Mouse (Mus musculus) neutrophil, adult 5-6 weeks (primary cell): ENCODE measurements around the gene Lyrm7. TPM values are rescaled to one million over a fixed set of nuclear protein-coding genes. Genes with fewer than 3 reads are reported as not detected.
"Not testable (repeated sequence)": the region's sequence is repeated elsewhere in the genome, so short reads cannot be mapped to it uniquely, and the experiment has no call there.

Experiments
- ATAC-seq: fragments of 151-379, 151-347 bp; 2 replicates; pipeline ENCODE4 v1.8.0; 2017; ENCODE audit warnings: mild to moderate bottlenecking, moderate TSS enrichment; ENCODE audit not compliant: insufficient number of reproducible peaks, poor library complexity, low FRiP score, severe bottlenecking; ENCODE audit errors: extremely low read depth
- total RNA-seq: library from RNA; stranded (forward); fragments of 200-1000 nt; gene quantifications from 2 replicates; pipeline ENCODE4 v1.2.3, GENCODE M21; 2017

Gene Lyrm7
- total RNA-seq, 1 experiment from 2014 or later, result 9.2 TPM

DNA sequence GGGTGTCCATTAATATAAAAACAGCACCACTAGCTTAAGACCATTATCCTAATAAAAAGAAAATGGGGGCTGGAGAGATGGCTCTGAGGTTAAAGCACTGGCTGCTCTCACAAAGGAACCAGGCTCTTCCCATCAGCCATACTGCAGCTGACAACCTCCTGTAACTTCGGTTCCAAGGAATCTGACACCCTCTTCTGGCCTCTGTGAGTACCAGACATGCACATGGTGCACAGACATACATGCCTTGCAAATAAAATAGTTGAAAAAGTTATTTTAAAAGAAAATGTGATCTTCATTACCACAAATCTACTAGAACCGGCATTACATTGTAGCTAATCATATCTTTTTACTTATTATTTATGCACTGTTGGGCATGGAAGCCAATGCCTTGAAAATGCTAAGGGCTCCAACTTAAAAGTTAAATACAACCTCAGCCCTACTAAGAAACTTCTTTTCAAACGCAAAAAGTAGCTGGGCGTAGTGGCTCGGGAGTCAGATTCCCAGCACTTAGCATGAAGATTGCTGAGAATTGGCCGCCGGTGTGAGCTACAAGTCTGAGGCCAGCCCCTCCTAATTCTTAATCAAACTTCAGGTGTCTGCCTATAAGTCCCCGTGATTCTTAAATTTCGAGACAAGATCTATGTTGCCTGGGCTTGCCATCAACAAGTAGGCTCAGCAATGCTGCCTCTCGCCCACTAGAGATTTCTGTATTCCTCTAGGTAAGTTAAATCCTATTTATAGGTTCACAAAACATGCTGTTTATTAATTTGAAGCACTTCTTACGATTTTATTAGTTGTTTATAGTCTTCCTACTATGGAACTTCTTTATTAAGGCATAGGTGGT lies 1.2 kb downstream of the Lyrm7 start:
- ATAC-seq, result no peak

- ATAC-seq, result not testable (repeated sequence)
Observed at GRCm38 (mm10) chr11:54858880-54859279, 1.8 kb downstream of the Lyrm7 start.

DNA sequence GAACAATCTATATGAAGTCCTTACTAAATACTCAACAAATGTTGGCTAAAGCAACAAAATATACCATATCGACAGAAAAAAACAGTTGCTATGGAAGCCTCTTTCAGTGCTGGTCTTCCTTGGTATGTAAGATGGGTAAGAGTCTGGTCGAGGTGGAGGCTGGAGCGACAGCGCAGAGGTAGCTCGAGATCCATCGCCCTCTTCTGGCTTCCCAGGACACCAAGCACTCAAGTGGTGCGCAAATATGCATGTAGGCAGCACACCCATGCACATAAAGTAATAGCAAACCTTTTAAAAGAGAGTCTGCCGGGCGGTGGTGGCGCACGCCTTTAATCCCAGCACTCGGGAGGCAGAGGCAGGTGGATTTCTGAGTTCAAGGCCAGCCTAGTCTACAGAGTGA lies 9.1 kb downstream of the Lyrm7 start:
- ATAC-seq, result no peak

DNA sequence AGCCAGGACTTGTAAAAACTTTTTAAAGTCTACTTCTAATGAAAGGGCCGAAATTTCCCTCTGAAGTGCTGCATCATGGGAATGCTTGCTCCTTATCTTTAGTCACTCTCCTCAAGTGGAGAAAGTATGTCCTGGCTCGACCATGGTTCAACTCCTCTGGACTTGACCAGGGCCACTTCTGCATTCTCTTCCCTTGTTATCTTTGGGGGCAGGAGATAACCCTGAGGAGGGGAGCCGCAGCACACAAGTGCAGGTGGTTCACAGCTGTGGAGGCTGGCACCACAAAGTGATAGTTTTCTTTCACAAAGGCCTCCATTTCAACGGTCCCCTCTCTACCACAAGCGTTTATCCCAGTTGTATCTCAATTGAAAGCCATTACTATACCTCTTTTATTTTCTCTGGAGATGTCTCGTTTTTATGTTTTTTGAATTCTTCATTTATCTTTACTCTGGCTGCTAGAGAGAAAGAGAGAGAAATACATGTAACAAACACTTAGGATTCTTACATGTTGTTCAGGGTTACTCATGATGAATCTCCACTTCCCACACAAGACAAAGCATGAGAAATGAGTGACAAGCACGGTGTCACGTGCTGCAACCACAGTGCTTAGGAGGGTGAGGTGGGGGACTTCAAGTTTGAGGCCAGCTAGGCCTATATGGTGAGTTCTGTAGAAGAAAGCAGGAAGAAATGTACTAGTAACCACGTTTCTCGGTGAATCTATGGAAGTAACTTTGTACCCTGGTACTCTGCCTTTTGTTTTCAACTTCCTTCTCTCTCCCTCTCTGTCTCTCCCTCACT lies 10.6 kb downstream of the Lyrm7 start:
- ATAC-seq, result no peak

DNA sequence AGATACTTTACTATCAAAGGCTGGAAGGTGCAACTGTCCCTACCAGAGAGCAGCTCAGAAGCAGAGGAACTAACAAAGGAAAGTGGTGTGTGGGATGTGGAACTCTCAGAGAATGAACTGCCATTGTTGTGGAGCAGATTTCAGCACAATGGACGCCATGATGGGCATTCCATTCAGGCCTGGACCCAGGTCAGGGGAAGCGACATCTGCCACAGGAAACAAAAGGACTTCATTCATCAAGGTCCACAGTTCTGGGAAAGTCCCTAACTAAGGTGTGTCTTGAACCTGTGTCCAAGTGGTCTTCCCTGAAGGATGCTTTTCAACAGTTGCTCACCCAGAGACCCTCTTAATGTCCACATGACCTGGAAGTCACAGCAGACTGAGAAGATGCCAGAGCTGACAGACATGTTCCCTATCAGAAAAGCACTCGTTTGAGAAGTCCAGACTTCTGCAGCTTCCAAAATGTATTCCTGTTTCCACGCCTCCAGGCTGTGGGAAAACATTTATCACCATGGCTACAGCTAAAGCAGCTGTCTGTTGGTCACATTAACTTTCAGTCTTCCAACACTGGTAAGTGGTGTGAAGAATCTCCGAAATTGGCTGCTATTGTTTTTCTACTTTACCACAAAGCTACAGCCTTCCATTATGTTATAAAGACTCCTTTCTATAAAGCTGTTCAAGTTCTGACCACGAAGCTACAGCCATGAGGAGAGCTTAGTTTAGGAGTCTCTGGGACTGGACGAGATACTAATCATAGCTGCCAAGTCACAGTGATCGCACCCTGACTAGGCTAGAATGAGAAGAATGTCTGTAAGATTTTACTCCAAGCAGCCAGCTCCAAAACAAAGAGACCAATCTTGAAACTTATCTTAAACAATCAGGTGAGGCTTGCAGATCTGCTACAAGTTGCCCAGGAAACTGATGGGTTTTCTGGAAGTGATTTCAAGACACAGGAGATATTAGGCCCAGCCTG lies 15.0 kb downstream of the Lyrm7 start:
- ATAC-seq, result no peak

DNA sequence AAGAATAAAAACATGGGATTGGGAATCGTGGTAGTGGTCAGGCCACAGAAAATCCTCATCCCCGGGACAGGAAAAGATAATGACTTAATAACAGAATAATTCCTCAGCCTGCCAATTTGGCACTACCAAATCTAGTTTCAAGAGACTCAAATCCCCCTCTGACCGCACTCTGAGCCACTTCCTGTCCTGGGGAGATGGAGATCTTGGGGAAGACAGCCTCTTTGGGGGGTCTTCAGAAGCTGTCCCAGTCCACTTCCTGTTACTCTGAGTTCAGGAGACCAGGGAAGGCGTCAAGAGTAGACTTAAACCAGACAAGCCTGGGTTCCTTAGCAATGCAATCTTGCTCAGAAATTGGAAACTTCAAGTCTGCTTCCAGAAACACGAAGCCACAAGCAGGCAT lies 15.8 kb downstream of the Lyrm7 start:
- no peak for ATAC-seq

GRCm38 (mm10) chr11:54844424-54844823 lies 16.3 kb downstream of the Lyrm7 start:
- peak; percentile 71 for ATAC-seq

DNA sequence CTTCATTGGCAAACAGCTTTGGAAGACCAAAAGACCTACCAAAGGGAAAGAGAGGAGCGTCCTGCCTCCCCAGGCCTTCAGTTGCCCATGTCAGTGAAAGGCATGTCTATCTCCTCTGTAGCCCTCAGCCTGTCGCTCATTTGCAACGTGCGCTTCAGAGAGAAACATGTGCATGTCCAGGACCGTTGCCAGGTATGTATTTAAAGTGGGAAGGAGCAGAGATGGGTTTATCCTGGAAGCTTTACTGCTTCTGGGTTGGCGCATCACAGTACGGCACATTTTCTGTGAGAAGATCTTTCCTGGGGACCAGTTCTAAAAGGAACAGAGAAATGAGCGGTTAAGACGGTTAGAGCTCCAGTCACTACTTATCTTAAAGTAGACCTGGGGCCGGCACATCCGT lies 19.8 kb downstream of the Lyrm7 start:
- ATAC-seq, result no peak

DNA sequence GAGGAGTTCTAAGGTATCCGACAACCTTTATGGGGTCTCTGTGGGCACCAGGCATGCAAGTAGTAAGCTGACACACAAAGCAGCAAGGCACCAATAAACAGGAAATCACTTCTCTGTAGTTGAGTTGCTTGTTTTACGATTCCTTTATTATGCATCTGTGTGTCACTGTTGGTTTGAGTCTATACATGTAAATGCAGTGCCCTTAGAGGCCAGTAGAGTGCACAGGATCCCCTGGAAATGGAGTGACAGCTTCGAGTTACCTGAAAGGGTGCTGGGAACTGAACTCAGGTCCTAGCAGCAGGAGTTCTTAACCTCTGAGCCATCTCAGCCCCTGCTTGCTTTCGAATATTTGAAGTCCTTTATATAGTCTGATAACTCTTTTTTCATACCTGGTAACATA lies 21.0 kb downstream of the Lyrm7 start:
- no peak for ATAC-seq

DNA sequence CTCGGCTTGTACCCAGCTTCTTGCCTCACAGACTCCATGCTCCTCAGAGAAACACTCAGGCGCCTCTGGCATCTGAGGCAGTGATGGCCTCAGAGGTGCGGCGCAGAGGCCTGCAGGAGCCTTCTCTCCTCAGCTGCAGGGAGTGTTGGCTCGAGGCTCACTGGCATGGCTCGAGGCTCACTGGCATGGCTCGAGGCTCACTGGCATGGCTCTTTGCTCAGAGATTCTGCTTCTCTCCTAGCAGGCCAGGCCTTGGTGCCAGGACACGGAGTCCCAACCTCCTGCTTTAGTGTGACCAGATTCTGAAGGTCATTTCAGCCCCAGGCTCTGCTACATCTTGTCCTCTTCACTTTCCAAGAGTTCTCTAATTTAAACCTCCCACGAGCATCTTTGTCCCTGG lies 24.6 kb downstream of the Lyrm7 start:
- no peak for ATAC-seq

- no peak for ATAC-seq
Observed at GRCm38 (mm10) chr11:54834596-54834995, 26.1 kb downstream of the Lyrm7 start.

DNA sequence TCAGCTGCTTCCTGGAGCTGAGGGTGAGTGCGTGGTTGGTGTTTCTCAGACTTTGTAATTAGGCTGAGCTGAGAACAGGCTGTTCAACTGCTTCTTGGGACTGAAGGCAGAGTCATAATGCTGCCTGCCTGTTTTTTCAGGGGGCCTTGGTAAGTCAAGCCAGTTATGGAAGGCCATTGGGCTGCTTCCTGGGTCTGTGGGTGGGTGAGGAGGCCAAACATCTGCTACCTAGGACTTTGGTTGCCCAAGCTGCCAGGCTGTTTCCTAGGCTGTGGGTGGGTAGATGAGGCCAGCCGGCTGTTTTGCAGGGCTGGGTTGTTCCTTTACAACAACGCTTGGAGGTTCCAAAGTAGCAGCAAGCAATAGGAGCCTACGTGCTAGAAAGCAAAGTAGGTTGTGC lies 26.9 kb downstream of the Lyrm7 start:
- no peak for ATAC-seq

DNA sequence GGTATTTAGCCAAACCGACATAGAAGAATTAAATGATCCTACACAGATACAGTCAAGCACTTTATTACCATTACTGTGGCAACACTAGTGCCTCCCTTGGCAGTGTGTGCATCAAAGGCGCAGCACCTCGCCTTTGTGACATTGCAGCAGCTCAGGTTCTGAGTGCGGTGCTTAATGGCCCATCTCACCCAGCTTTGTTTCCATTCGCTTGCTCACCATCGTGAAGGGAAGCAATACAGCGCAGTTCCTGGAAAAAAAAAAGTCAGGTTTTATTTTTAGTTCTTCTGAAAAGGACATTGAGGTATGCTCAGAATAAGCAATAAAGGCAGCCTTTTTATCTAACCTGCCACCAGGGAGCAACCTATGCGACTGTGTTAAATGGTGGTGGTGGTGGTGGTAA lies 33.9 kb downstream of the Lyrm7 start:
- ATAC-seq, result no peak

- ATAC-seq, result no peak
Observed at GRCm38 (mm10) chr11:54825774-54826173, 34.9 kb downstream of the Lyrm7 start.

GRCm38 (mm10) chr11:54823467-54823866 lies 37.2 kb downstream of the Lyrm7 start:
- ATAC-seq, result no peak

DNA sequence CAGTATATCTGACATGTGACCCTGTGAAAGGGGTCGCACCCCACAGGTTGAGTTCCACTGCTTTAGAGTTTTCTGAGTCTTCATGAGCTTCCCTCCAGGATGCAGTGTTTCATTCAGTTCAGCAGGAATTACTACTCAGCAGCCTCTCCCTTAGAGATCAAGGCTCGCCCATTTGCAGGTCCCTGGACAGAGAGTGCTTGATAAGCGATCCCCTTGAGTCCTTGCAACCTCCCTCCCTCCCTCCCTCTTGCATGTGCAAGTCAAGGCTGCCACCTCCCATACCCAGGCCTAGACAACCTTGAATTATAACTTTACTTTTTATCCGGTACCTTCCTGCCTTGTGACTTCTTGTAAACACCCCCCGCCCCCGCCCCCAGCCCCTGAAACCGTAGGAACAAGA lies 41.2 kb downstream of the Lyrm7 start:
- no peak for ATAC-seq

- no peak for ATAC-seq
Observed at GRCm38 (mm10) chr11:54817449-54817848, 43.3 kb downstream of the Lyrm7 start.

DNA sequence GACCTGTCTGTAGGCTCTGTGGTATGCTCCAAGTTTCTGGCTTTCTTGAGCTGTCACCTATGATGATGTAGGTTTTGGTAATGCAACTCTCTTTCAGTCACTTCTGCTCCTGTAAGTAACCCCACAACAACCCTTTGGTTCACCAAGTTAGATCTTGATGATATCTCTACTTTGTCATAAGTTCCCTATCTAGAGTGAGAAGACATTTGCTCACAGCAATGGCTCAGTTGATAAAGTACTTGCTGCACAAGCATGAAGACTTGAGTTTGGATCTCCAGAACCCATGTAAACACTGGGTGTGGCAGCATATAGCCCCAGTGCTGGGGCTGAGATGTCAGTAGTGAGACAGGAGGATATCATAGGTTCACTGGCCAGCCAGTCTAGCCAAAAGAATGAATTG lies 45.1 kb downstream of the Lyrm7 start:
- no peak for ATAC-seq

DNA sequence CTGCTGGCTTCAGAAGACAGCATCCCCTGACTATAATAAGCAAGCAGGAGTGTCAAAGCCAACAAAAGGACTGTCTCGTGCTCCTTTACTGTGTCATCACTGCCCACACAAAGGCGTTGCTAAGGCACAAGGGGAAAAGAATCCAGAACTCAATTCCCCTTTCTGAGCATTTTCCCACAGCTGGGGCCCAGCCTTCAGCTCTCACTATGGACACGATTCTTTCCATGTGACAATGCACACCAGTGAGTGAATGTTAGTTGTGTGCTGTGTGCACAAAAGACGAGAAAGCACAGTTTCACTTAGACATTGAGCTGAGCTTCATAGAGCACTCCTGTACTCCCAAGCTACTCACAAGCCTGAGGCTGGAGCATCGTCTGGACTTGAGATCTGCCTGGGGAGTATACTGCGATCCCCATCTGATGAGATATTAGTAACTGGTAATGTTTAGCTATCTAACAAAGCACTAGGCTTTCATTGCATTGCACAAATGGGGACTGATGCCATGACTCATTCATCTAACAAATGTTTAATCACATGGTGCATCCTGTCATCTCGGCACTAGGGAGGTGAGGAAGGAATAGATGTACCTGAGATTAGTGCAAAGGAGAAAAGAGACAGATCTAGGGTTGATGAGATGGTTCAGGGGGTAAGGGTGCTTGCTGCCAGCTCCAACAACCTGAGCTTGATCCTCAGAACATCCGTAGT lies 47.8 kb downstream of the Lyrm7 start:
- ATAC-seq, result no peak
